Mouse (Mus musculus): ENCODE results near the gene Rap1gap.

Gene Rap1gap

GRCm38 (mm10) chr4:137748726-137749125 lies 84.2 kb downstream of the Rap1gap start:
- DNase-seq = no peak

DNA sequence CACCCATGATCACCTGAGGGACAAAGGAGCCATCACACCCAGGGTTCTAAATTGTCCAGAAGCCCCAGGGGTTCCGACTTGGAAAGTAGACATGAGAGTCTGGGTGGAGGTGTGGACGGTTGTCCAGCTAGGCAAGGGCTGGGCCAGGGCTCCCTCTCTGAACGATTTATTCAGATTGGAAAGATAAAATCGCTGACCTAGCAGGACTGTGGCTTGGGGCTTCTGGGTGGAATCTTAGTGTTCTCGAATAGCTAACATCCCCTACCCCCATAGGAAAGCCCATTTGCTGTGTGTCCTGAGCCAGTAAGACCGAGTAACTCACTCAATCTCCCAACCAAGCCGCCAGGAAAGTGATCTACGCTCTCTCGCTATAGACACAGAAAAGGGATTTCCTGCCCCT lies 85.2 kb downstream of the Rap1gap start:
- DNase-seq = no peak

DNA sequence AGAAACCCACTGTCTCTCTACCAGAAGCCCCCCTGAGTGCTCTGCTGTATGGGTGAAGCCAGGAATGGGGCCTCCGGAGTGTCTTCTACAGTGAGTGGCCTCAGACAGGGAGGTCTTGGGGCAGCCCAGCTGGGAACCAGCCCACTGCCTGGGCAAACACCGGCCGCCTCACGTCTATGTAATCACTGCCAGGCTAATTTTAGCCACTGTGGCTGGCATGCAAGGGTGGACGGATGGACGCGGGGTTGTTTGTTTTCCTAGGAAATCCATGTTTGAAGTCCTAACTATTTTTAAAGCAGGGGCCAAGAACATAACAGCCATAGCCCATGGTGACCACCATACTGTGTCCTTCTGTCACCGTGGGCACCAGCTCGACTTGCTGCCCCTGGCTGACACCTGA lies 85.6 kb downstream of the Rap1gap start:
- no peak for DNase-seq

GRCm38 (mm10) chr4:137751310-137751709 lies 86.8 kb downstream of the Rap1gap start:
- no peak for DNase-seq

DNA sequence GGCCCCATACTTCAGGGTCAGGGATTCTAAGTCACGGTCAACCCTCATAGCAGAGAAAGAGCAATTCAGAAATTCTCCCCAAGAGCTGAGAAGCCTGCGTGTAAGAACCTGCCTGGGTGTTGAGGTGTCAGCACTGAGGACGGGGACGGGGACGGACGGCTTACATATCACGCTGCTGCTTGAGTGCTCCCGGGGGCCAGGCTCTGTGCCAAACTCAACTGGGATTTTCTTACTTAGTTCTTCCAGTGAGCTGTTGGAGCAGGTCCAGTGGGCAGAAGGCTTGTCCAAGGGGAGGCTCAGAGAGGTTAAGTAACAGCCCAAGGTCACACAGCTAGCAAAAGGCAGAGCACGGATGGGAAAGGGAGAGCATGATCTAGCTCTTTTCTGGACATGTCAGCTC lies 87.2 kb downstream of the Rap1gap start:
- no peak for DNase-seq

DNA sequence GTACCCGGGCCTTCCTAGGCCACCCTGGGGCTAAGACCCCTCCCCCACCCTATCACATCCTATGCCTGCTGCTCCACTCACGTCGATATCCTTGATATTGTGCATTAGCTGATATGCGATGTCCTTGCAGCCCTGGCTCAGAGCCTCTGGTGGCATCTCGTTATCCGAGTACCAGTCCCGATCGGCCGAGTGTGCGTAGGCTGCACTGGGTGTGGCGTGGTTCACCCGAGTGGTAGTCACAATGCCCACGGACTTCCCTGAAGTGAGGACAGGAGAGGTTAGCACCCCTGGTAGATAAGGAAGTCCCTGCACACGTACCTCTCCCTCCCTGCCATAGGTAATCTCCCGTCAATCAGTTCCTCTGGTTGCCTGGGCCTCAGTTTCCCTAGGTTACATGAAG lies 87.9 kb downstream of the Rap1gap start:
- DNase-seq = no peak

DNA sequence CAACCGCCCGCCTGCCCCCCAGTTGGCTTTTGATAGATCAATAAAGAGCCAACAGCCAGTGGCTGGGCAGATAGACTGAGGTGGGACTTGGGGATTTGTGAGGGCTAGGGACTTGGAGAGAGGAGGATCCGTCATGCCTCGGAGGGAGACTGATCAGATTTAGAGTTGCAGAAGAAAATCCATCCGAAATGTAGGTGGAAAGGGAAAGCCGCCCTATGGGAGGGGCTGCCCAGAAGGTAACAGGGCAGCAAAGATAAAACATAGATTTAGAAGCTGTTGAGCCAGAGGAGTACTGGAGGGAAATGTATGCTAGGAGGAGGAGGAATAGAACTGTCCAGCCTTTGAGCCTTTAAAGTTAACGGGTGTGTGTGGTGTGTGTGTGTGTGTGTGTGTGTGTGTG lies 88.7 kb downstream of the Rap1gap start:
- DNase-seq = no peak

DNA sequence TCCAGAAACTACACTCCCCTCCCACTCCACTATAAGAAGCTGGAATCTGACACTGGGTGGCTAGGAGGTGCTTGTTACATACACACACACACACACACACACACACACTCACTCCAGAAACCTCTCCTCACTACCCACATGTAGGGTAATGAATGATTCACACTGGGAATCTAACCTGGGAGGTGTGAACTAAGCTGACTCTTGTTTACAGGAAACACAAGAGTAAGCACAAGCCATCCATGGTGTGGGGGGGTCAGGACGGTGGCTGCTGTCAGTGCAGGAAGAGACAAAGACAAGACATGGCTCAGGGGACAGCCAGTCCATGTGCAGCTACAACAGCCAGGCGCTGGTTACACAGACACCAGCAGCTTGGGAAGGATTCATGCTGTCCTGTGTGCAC lies 89.9 kb downstream of the Rap1gap start:
- no peak for DNase-seq

DNA sequence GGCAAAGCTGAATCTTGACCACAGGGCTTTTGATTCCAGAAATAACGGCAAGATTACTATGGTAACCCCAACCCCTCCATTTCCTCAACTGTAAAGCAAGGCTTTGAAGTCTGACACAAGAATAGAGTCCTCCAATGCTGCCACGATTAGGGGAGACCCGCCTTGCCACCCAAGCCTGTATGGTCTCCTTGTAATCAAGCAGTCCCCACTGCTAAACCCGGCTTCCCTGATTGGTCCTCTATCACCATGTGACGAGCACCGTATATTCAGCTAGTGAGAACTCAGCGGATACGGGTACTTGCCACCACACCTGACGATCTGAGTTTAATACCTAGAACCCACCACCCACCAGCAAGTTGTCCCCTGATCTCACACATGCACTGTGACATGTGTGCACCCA lies 98.4 kb downstream of the Rap1gap start:
- no peak for DNase-seq

DNA sequence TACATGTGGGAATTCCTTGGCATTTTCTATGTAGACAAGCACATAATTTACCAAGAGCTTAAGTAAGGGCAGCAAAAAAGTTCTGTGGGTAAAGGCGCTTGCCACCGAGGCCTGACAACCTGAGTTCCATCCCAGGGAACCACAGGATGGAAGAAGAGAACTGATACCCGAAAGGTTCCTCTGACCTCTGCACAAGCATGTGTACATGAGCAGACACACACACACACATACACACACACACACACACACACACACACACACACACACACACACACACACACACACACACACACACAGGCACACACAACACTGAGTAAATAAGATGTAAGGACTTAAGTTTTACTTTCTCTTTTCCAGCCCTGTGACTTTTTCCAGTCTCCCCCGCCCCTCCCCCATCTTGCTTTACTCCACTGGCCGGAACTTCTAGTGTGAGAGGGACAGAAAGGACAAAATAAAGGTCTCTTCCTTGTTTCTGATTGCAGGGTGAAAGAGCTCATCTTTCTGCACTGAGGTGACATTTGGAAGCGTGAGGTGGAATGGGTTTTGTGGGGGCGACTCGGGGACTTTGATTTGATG lies 99.5 kb downstream of the Rap1gap start:
- no peak for DNase-seq

DNA sequence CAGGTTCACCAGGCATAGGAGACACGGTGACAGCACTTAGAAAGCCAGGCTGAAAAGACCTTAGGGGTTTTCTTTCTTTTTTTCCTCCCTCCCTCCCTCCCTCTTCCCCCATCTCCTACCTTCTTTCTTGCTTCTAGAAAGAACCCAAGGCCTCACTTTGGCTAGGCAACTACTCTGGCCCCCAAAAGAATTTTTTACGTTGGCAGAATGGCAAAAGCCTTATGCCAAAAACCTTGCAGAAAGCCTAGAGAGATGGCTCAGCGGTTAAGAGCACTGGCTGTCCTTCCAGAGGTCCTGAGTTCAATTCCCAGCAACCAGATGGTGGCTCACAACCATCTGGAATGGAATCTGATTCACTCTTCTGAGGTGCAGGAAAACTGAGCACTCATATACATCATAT lies 100.1 kb downstream of the Rap1gap start:
- DNase-seq = no peak

DNA sequence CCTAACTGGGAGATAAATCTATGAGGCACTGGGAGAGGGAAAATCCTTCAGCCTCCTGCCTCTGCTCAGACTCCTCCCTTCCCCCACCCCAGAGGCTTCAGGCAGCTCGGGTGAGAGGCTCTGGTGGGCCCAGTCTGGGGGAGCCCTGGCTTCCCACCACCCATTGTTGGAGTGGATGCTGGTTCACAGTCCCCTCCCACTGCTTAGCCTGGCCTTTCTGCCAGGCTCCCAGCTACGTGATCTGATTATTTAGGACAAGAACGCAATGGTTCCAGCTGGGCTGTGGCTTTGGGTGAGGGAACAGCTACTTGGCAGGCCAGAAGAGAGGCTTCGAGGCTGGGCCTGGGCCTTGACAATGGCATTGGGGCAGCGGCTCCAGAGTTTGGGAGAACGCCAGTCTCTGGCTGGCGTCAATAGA lies 101.0 kb downstream of the Rap1gap start:
- no peak for DNase-seq

DNA sequence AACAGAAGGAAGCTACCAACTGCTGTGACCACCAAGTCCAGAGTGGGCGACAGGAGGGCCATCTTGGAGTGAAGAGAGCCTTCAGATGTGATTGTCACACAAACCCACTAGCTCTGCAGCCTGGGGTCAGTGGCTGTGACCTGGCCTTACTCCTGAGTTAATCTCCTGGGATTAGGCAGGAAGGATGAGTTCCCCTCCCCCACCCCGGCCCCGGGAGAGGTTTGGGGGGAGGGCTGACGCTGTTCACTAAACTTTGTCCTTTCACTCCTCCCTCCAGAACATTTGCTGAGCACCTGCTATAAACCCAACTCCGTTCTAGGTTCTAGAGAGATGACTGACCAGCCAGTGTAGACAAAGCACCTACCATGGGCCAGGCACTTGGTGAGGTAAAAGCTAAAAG lies 101.8 kb downstream of the Rap1gap start:
- no peak for DNase-seq

DNA sequence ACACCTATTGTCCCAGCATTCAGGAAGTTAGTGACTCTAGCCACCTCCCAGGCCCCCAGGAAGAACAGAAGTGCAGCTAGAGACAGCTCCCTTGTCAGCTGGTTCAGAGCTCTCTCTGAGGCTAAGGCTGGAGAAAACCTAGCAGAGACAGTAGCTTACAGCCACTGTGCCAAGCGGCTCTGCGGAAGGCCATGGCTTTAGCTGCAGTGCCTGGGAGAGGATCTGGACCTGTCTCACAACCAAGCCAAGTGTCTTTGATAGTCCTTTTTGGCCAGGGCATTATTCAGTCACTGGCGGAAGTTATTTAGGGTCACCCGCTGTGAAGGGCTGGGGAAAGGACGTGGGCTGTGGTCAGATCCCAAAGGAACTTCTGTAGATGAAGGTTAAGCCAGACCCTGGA lies 103.9 kb downstream of the Rap1gap start:
- no peak for DNase-seq

DNA sequence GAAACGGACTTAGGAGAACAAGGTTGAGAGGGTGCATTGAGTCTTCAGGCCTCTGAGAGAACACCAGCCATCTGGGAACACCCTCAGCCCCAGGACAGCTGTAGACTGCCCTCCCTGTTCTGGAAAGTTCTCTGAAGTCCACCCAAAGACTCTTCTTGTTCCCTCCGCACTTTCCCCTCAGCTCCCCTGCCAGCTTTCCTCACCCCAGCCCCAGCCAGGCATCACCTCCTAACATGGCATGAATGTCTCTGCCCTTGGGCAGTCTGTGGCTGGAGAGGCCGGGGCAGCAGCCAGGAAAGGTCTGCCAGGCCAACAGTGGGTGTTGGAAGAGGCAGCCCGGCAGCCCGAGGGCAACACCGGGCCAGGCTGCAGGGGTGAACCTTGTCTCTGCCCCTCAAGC lies 104.3 kb downstream of the Rap1gap start:
- no peak for DNase-seq

DNA sequence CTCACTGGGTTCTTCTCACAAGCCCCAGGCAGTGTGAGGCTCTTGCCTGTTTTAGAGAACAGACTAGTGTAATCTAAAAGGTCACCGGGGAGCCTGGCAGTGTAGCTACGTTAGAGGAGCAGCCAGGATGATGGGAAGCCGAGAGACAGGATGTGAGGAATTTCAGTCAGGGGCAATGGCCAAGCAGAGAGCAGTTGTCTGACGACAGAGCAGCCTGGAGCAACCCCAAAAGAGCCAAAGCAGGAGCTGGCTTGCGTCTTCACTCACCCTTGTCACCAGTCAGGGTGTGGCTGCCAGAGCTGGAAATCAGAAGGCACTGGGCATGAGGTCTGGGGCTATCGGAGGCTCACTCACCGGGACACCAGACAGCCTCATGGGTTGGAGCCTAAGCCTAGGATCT lies 105.1 kb downstream of the Rap1gap start:
- DNase-seq = no peak

DNA sequence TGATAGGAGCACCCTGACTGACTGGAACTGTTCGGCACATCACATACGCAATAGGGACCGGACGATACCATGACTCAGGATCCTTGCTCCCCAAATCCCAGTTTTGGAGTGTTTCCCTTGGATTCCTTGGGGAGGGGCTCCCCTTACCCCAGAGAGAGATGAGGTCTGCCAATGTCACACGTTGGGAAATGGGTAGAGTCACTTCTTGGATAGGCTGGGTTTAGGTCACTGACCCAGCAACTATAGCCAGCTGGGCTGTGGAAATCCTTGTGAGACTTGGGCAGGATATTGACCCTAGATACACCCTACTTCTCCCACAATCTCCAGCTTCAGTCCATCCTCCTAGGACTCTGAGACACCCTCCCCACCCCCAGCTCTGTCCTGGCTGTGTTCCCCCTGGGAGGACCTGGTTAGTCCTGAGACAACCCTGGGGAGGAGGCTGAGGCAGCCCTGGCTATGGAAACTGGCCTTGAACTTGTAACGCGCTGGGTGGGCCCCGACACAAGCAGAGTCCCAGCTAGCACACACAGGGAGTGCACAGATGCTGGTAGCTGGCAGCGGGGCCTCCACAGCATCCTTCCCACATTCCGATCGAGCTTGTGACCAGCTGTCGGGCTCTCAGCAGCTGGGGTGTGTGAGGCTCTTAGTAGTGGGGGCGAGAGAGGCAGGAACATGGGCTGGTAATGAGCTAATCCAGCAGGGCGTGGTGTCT lies 106.5 kb downstream of the Rap1gap start:
- no peak for DNase-seq

DNA sequence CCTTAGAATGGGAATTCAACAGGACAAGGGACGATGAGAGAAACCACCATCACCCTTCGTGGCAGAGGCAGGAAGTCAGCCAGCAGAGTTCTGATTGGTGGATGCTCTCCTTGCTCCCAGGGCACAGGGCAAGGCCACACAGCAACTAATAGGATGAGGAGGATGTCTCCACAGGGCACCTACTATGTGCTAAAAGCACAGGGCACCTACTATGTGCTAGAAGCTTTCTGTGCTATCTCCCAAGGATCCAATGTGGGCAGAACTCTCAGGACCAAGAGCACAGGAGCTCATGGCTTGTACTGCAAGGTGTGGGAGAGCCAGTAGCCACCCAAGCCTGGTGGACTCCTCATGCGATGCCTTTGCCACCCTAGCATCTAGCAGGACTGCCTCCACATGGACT lies 107.2 kb downstream of the Rap1gap start:
- DNase-seq = no peak

DNA sequence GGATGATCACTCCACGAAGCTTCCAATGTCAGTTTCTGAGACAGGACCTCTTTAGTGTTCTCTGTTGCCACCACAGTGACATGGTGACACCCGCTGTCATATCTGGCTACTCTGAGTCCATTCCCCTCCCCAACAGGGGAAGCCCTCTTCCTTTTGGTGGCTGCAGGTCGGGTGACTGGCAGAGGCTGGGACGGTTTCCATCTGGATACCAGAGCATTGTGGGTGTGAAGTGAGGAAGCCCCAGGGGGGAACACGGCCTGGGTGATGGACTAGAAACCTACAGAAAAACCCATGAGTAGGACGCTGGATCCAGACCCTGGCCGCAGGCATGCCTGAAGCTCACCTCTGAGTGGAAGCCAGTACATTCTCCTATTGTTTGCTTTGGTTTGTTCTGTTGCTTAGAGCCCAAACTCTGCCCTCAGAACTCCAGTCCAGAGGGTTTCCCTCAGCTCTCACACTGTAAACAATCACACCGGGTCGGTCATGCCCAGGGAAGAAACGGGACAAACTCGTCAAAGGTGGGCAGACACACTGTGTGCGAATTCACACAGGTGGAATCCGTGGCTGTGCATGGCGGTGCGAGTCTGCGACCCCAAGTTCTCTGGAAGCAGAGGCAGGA lies 108.0 kb downstream of the Rap1gap start:
- no peak for DNase-seq

- no peak for DNase-seq
Measured at GRCm38 (mm10) chr4:137773369-137773899, 108.9 kb downstream of the Rap1gap start.

GRCm38 (mm10) chr4:137774013-137774412 lies 109.5 kb downstream of the Rap1gap start:
- no peak for DNase-seq

DNA sequence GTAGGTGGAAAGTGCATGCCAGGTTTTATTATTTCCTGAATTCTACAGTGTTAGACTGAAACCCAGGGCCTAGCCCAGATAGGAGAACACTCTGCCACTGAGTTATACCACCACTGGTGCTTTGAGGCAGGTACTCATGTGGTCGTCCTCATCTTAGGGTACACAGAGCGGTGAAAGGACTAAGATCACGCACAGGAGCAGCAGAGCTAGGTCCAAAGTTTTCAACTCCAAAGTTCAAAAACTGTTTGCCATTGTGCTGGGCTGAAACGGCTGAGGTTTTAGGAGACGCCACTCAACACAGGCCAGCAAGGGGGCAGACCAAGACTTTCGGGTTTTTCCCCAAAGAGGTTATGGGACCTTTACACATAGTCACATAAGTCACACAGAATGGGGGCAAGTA lies 110.0 kb downstream of the Rap1gap start:
- no peak for DNase-seq

- no peak for DNase-seq
Measured at GRCm38 (mm10) chr4:137777866-137778265, 113.3 kb downstream of the Rap1gap start.

All from thymus, adult 18-20 months (tissue).